Mouse (Mus musculus) lung, adult 18-20 months (tissue): ENCODE results near the gene Rs1.
"Not testable (repeated sequence)": the region's sequence is repeated elsewhere in the genome, so short reads cannot be mapped to it uniquely, and the experiment has no call there.

Source experiments
- DNase-seq, 2 experiments: peaks; one replicate each; pipeline ENCODE4 v3.0.0; 2022; ENCODE audit warnings: mixed read lengths in 2 of 2

The Rs1 gene

DNA sequence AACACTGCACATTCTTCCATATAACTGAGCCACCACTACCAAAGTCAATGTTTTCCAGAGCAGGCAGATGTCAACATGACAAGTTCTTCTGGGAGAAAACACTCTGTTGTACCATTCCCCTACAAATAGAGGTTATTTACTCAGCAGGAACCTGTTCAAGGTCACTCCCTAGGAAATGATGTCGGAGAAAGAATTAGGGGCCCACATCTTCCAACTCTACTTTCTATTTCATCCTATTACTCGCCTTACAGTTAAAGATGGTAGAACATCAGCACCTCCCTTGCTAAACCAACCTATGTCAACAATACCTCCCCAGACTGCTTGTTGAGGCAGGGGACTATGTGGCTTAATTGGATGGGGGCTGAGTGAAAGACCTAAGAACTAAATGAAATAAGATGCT is at the start of gene Rs1:
Gene Rs1 (plus strand): TSS at position 301 of the 400 bp plus-strand sequence.
- no peak for DNase-seq

DNA sequence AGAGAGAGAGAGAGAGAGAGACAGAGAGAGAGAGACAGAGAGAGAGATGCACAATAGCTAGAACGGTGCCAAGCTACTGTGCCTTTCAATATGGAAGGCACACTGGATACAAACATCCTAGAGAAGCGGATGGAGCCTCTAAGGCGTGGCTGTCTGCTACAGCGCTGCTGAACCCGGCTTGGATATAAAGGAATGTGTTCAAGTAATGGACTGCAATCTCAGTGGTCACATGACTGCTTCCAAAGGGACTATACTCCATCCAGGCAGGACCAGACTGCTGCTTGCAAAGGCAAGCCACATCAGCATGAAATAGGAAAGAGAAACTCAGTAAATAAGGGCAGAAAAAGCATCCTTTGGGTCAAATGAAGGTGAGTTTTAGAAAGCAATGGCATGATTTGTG is 32.2 kb upstream of the Rs1 start, which contains the start of gene Ppef1:
Gene Ppef1 (minus strand): TSS at position 116 of the 400 bp plus-strand sequence.
- DNase-seq, result no peak

DNA sequence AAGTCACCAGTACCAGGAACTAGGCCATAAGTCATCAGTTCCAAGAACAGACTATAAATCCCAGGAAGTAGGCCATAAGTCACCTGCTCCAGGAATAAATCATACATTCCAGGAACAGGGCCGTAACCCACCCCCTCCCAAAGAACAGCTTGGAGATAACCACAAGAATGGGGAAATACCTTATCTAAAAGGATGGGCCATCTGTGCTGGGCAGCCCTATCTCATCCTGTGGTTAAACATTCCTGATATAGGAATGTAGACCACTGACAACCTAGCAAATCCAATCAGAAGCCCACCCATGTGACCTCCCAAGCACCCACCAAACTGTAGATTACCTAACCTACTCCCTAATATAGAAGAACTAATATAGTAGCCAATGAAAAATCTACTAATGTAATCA is 22.4 kb upstream of the Rs1 start:
- DNase-seq, result no peak

DNA sequence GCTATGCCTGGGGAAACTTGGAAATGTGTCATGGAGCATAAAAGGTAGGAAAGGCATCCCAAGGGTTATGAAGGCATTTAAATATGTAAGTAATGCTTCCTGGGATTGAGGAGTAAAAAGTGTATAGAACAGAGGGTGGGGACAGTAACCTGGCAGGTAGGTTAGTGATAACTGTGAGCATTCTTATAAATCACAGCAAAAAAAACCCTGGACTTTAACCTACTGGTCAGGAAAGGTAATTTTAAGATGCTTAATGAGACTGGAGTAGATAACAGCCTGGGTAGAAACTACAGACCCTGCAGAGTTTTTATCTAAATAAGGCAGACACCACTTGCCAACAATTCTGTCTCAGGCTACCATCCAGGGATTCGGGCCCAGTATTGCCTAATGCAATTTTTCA is 19.2 kb upstream of the Rs1 start:
- no peak for DNase-seq

DNA sequence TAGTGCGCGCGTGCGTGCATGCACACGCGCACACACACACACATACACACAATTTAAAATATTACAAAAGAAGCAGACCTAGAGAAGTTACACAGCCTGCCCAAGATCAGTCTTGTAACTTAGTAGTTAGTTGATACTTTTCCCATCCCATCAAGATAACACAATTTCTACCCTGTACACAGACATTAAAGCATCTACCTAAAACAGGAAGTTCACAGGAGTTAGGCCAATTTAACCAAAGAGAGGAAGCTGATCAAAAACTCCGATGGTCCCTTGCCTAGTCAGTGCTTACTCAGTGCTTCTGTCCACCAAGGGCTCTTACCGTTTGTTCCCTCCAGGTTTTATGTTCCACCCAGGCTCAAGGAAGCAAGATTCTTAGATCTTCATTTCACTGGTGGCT is 17.0 kb upstream of the Rs1 start:
- DNase-seq, result no peak

DNA sequence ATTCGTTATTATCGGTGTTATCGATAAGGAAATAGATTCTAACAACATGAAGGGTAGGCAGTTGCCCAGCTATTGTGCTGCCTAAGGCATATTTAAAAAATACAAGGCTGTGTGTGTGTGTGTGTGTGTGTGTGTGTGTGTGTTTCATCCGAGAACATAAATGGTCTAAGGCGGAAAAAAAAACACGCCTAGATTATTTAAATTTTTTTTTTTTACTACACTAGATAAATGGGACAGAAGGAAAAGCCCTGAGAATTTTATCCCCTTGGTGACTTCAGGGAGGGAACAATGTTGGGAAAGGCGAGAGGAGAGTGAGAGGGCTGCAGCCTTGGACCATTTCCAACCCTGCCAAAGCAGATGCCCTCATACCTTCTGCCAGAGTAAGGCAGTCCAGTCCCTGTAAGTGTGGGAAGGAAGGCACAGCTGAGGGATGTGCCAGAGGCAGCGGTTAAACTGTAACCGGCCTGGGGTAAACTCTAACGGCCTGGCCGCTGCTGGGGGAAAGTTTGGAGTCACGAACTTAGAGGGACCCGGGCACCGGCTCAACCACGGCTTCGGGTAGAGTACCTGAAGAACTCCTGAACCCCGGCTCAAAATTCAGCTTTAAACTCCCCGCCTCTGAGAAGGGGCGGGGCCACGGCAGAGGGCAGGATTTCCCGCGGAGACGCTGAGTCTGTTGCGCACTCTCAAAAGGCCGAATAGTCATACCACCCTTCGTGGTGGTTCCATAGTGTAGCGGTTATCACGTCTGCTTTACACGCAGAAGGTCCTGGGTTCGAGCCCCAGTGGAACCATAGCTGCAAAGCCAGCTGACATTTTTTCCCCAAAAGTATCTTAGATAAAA is 2.2 kb upstream of the Rs1 start:
- DNase-seq, result peak; percentile 90 to 92

DNA sequence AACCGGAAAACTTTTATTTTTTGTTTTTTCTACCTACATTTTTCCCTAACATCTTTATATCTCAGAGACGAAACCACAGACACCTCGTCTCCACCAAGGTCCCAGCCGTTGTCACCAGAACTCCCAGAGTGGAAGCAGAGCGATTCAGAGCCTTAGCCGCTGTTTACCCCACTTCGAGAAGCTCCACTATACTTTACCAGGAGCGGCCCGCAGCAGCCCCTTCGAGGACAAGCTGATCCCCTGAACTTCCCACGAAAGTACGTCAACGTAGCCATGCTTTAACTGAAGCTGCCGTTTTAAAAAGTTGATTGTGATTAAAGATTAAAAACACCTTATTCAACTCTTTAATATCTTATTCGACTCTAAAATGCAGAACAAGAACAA is 1.6 kb upstream of the Rs1 start:
- DNase-seq, result no peak

DNA sequence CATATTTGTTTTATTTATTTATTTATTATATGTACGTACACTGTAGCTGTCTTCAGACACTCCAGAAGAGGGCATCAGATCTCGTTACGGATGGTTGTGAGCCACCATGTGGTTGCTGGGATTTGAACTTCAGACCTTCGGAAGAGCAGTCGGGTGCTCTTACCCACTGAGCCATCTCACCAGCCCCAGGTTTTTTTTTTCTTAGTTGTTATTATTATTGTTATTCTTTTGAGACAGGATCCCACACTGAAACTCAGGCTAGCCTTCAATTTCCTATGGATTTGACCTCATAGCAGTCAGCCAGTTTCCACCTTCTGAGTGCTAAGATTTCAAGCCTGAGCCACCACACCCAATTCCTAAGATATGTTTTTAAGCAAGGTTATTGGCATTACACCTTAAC is 1.8 kb downstream of the Rs1 start:
- not testable (repeated sequence) for DNase-seq

DNA sequence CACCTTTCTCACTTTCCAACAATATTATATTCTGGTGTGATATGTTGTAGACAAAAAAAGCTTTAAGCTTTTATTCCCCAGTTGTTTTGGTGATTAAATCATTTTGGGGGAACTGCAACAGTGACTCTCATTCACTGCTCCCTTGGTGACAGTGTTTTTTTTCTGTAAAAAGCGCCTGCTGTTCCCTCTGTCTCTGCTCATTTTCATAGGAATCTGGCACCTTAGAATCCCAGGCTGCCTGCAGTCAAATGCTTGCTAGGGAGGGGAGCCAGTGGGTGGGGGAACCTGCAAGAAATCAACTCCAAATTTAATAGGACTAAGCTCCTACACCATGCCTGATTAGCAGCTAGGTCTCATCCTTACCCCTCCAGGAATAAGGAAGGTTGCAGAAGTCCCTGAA is 5.2 kb downstream of the Rs1 start:
- DNase-seq, result no peak

DNA sequence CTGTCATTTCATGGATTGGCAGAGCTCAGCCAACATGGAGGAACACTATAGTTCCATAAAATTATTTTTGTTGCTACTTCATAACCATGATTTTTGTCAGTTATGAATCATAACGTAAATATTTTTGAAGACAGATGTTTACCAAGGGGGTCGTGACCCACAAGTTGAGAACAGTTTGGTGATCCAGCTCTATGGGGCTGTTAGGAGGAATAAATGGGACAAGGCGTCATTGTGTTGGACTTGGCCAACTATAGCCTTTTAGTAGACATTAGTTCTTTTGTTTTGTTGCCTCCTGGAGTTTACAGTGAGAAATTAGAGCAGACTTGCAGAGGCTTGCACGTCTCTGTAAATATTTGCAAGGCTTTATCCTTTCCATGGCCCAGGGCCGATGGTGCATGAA is 14.5 kb downstream of the Rs1 start:
- no peak for DNase-seq

DNA sequence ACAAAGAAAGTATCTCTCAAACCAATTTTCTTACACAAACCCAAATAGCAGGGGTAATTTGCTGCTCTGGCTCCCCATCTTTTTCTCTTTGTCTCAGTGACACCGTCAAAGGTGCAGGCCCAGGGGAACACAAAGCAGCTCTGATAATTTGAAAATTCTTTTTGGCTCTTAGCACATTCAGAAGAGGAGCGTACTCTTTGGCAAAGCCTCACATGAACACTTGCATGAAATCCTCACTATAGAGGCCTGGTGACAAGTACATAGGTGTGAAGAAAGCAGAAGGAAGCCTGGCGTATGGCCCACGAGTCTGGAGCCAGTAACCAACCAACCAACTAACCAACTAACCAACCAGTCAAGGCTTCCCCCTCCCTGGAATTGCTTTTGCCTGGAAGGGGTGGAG is 27.1 kb downstream of the Rs1 start:
- DNase-seq, result no peak

DNA sequence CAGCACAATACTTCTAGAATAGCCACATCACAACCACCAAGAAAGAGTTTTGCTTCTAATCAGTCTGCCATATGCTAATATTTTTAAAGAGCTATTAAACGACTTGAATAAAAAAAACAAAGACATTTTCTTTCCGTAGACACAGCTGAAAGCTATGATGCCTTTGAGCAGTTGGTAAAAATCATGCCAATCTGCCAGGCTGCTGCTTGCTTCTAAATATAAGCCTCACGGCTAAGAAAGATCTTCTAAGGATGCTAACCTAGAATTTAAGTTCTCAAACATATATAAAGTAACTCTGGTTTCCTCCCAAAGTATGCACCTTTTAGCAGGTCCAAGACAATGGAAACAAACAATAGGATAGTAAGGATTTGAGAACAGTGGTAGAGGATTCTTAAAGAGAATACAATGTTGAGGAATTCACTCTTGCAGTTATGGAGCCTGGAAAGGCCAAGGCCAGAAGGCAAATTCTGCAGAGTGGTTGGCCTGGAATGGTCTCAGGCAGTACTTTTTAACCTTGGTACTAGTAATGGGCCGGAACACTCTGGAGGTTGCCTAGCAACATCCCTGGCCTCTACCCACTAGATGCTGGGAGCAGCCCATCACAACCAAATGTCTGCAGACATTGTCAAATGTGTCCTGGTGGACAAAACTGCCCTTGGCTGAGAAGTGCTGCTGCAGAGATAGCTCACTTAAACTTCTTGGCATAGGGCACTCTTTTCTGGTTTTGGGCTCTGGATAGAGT is 36.8 kb downstream of the Rs1 start:
- no peak for DNase-seq

DNA sequence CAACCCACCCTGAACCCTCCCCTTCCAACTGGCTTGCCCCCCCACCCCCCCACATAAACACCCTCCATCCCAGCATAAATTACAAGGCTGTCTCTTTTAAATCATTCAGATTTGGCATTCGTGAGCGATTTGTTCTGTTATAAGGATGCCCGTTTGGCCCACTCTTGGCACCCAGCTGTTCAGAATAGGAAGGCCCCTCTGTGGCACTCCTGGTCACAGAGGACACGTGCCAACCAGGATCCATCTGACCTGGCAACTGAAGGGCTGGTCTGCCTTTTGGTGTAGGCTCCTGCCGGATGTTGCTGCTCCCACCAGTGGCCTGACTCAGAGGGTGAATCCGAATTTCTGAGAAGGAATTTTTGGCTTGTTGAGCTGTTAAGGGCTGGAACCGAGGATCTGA is 40.4 kb downstream of the Rs1 start:
- DNase-seq, result no peak
